Mouse (Mus musculus): ENCODE results near the gene Fam104a. TPM values are rescaled to one million over a fixed set of nuclear protein-coding genes. Genes with fewer than 3 reads are reported as not detected.

Gene Fam104a
- polyA plus RNA-seq, 1 experiment from 2014 or later, result 39.1 TPM

DNA sequence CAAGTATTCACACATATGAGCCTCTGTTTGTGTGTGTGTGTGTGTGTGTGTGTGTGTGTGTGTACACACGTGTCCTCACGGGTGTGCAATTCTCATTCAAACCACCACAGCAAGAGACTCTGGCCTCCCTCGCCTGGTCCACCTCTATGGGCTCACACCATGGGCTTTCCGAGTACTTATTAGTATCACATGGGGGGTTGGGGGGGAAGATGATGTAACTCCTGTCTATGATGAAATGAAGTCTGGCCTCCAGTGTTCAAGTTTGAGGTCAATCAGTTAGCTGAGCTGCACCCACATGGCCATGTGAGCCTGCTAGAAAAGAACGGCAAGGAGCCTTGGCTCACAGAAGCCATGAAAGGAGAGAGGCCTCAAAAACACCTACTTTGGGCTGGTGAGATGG lies 50.6 kb downstream of the Fam104a start:
- Histone ChIP-seq H3K27me3 (replicated peaks; ENCODE audit: control insufficient read depth, insufficient read depth, low read length) (no peaks in the 10 kb centered on the region; the same call in 1 of the 2 replicates), H3K9me3 (ENCODE audit: control insufficient read depth, low read length) (no peaks in the 10 kb centered on the region), H3K27ac (ENCODE audit: low read depth, low read length) (no peak overlapping the region), H3K4me2 (ENCODE audit: low read length) (no peak overlapping the region), H3K4me3 (ENCODE audit: low read length) (no peak overlapping the region), H3K36me3 (ENCODE audit: control insufficient read depth, insufficient read depth, low read length) (no peaks in the 10 kb centered on the region), H3K9ac (ENCODE audit: low read depth, low read length) (no peak overlapping the region), H3K4me1 (ENCODE audit: control insufficient read depth, insufficient read depth, low read depth, low read length) (no peaks in the 10 kb centered on the region; the same call in 1 of the 2 replicates)
- WGBS, result 94% methylated on average over 5 of the region's 5 CpGs
- no peak for ATAC-seq

- Histone ChIP-seq H3K9ac (ENCODE audit: low read depth, low read length) (no peak overlapping the region), H3K27me3 (replicated peaks; ENCODE audit: control insufficient read depth, insufficient read depth, low read length) (no peaks in the 10 kb centered on the region; the same call in 1 of the 2 replicates), H3K4me1 (ENCODE audit: control insufficient read depth, insufficient read depth, low read depth, low read length) (no peaks in the 10 kb centered on the region; the same call in 1 of the 2 replicates), H3K27ac (ENCODE audit: low read depth, low read length) (no peak overlapping the region), H3K36me3 (ENCODE audit: control insufficient read depth, insufficient read depth, low read length) (no peaks in the 10 kb centered on the region), H3K4me2 (ENCODE audit: low read length) (no peak overlapping the region), H3K4me3 (ENCODE audit: low read length) (no peak overlapping the region), H3K9me3 (ENCODE audit: control insufficient read depth, low read length) (no peaks in the 10 kb centered on the region)
- WGBS, result 77% methylated on average over 7 of the region's 7 CpGs
- ATAC-seq, result no peak
Measured at GRCm38 (mm10) chr11:113632303-113632702, 51.7 kb downstream of the Fam104a start.

DNA sequence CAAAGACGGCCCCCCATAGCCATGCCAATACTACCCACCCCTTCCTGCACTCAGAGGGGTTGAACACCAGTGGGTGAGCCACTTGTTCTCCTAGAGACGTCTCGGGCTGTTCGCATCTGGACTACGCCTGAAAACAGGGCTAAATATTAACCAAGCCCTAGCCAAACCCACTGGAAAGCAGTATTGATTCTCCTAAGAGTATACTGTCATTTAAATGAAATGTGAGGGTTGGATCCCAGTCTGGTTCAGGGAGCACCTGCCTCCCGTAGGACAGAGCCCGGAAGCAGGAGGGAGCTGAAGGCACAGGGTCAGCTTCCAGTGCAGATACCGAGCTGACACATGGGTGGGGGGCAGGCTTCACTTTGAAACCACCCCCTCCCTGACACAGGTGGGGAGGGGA lies 52.1 kb downstream of the Fam104a start:
- H3K36me3 ChIP-seq (ENCODE audit: control insufficient read depth, insufficient read depth, low read length), result no peaks in the 10 kb centered on the region
- H3K4me3 ChIP-seq (ENCODE audit: low read length), result no peak overlapping the region
- no peak for ATAC-seq
- no peak overlapping the region for H3K27ac ChIP-seq (ENCODE audit: low read depth, low read length)
- H3K4me2 ChIP-seq (ENCODE audit: low read length), result no peak overlapping the region
- H3K9me3 ChIP-seq (ENCODE audit: control insufficient read depth, low read length), result no peaks in the 10 kb centered on the region
- H3K9ac ChIP-seq (ENCODE audit: low read depth, low read length), result no peak overlapping the region
- no peaks in the 10 kb centered on the region; the same call in 1 of the 2 replicates for H3K4me1 ChIP-seq (ENCODE audit: control insufficient read depth, insufficient read depth, low read depth, low read length)
- 62% methylated on average over 8 of the region's 8 CpGs for WGBS
- no peaks in the 10 kb centered on the region; the same call in 1 of the 2 replicates for H3K27me3 ChIP-seq (replicated peaks; ENCODE audit: control insufficient read depth, insufficient read depth, low read length)

DNA sequence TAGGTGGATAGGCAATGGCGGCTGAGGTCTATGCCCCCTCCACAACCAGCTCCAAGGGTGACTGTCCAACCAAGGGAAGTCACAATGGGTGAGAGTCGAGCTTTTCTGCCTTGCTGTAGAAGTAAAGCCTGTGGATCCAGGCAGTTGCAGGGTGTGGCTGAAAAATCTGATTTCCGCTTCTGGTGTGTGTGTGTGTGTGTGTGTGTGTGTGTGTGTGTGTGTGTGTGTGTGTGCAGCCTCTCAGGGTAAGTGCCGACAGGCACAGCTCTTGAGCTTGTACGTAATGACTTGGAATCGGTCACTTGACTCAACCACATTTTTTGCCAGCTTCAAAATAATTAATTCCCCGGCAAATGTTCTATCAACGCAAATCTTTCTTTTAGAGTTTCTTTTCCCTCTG lies 52.7 kb downstream of the Fam104a start:
- 71% methylated on average over 8 of the region's 8 CpGs for WGBS
- Histone ChIP-seq H3K9me3 (ENCODE audit: control insufficient read depth, low read length) (no peaks in the 10 kb centered on the region), H3K4me3 (ENCODE audit: low read length) (no peak overlapping the region), H3K9ac (ENCODE audit: low read depth, low read length) (no peak overlapping the region), H3K27me3 (replicated peaks; ENCODE audit: control insufficient read depth, insufficient read depth, low read length) (no peaks in the 10 kb centered on the region; the same call in 1 of the 2 replicates), H3K27ac (ENCODE audit: low read depth, low read length) (no peak overlapping the region), H3K4me2 (ENCODE audit: low read length) (no peak overlapping the region), H3K4me1 (ENCODE audit: control insufficient read depth, insufficient read depth, low read depth, low read length) (no peaks in the 10 kb centered on the region; the same call in 1 of the 2 replicates), H3K36me3 (ENCODE audit: control insufficient read depth, insufficient read depth, low read length) (no peaks in the 10 kb centered on the region)
- ATAC-seq, result no peak

GRCm38 (mm10) chr11:113630642-113631041 lies 53.3 kb downstream of the Fam104a start:
- no peak overlapping the region for H3K27ac ChIP-seq (ENCODE audit: low read depth, low read length)
- no peak overlapping the region for H3K4me3 ChIP-seq (ENCODE audit: low read length)
- H3K4me1 ChIP-seq (ENCODE audit: control insufficient read depth, insufficient read depth, low read depth, low read length), result no peaks in the 10 kb centered on the region; the same call in 1 of the 2 replicates
- no peak overlapping the region for H3K9ac ChIP-seq (ENCODE audit: low read depth, low read length)
- no peak for ATAC-seq
- no peaks in the 10 kb centered on the region for H3K9me3 ChIP-seq (ENCODE audit: control insufficient read depth, low read length)
- no peaks in the 10 kb centered on the region for H3K36me3 ChIP-seq (ENCODE audit: control insufficient read depth, insufficient read depth, low read length)
- H3K4me2 ChIP-seq (ENCODE audit: low read length), result no peak overlapping the region
- WGBS, result 66% methylated on average over 7 of the region's 7 CpGs
- H3K27me3 ChIP-seq (replicated peaks; ENCODE audit: control insufficient read depth, insufficient read depth, low read length), result no peaks in the 10 kb centered on the region; the same call in 1 of the 2 replicates

DNA sequence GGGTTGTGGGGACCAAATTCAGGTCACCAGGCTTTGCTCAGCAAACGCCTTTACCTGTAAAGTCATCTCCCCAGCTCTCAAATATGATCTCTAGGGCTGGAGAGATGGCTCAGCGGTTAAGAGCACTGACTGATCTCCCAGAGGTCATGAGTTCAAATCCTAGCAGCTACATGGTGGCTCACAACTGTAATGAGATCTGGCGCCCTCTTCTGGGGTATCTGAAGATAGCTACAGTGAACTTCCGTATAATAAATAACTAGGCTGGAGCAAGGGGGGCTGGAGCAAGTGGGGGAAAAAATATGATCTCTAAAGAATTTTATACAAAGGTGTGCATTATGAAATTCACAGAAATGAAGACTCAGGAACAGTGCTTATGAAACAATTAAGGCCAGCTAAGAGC lies 56.2 kb downstream of the Fam104a start:
- no peaks in the 10 kb centered on the region for H3K4me1 ChIP-seq (ENCODE audit: control insufficient read depth, insufficient read depth, low read depth, low read length)
- ATAC-seq, result no peak
- H3K9me3 ChIP-seq (ENCODE audit: control insufficient read depth, low read length), result no peaks in the 10 kb centered on the region
- WGBS, result 55% methylated on average over 4 of the region's 4 CpGs
- H3K36me3 ChIP-seq (ENCODE audit: control insufficient read depth, insufficient read depth, low read length), result peaks cover 7% of the 10 kb centered on the region
- no peaks in the 10 kb centered on the region; the same call in 1 of the 2 replicates for H3K27me3 ChIP-seq (replicated peaks; ENCODE audit: control insufficient read depth, insufficient read depth, low read length)
- no peak overlapping the region for H3K4me2 ChIP-seq (ENCODE audit: low read length)
- no peak overlapping the region for H3K4me3 ChIP-seq (ENCODE audit: low read length)
- no peak overlapping the region for H3K9ac ChIP-seq (ENCODE audit: low read depth, low read length)
- no peak overlapping the region for H3K27ac ChIP-seq (ENCODE audit: low read depth, low read length)

- Histone ChIP-seq H3K27me3 (replicated peaks; ENCODE audit: control insufficient read depth, insufficient read depth, low read length) (no peaks in the 10 kb centered on the region), H3K36me3 (ENCODE audit: control insufficient read depth, insufficient read depth, low read length) (peaks cover 7% of the 10 kb centered on the region), H3K4me2 (ENCODE audit: low read length) (no peak overlapping the region), H3K27ac (ENCODE audit: low read depth, low read length) (no peak overlapping the region), H3K4me3 (ENCODE audit: low read length) (no peak overlapping the region), H3K9me3 (ENCODE audit: control insufficient read depth, low read length) (no peaks in the 10 kb centered on the region), H3K9ac (ENCODE audit: low read depth, low read length) (no peak overlapping the region), H3K4me1 (ENCODE audit: control insufficient read depth, insufficient read depth, low read depth, low read length) (peaks cover 3% of the 10 kb centered on the region; the same call in 1 of the 2 replicates)
- ATAC-seq, result no peak
- 95% methylated on average over 18 of the region's 18 CpGs for WGBS
Measured at GRCm38 (mm10) chr11:113625437-113625836, 58.5 kb downstream of the Fam104a start.

- 81% methylated on average over 4 of the region's 4 CpGs for WGBS
Measured at GRCm38 (mm10) chr11:113622028-113622427, 61.9 kb downstream of the Fam104a start.

DNA sequence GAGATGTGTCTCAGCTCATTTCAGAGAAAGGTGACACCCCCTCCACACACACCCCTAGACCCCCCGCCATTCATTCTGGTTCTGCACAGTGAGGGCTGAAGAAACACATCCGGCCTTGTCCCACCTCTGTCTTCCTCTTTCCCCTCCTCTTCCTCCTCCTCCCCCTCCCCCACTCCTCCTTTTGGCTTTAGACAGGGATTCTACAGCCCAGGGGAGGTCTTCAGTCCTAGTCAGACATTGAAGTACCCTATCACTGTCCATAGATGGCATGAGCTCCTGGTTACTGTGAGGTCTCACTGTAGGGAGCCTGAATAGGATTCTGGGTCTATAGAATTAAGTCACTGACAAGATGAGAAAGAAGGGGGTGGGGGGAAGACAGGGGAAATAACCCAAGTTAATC lies 63.0 kb downstream of the Fam104a start:
- Histone ChIP-seq H3K4me1 (ENCODE audit: control insufficient read depth, insufficient read depth, low read depth, low read length) (peaks cover 24% of the 10 kb centered on the region), H3K9ac (ENCODE audit: low read depth, low read length) (no peak overlapping the region), H3K27ac (ENCODE audit: low read depth, low read length) (no peak overlapping the region), H3K27me3 (replicated peaks; ENCODE audit: control insufficient read depth, insufficient read depth, low read length) (0 out of 2 replicates have a peak, but pooled peaks cover 2% of the 10 kb centered on the region), H3K4me2 (ENCODE audit: low read length) (peak overlapping the region; percentile 98), H3K36me3 (ENCODE audit: control insufficient read depth, insufficient read depth, low read length) (peaks cover 7% of the 10 kb centered on the region), H3K4me3 (ENCODE audit: low read length) (peak overlapping the region; percentile 70), H3K9me3 (ENCODE audit: control insufficient read depth, low read length) (no peaks in the 10 kb centered on the region)
- ATAC-seq, result no peak
- 41% methylated on average over 2 of the region's 2 CpGs for WGBS

More at GRCm38 (mm10) chr11:113622028-113622427, 61.9 kb downstream of the Fam104a start:
- no peak overlapping the region for H3K9ac ChIP-seq (ENCODE audit: low read depth, low read length)
- peaks cover 7% of the 10 kb centered on the region for H3K36me3 ChIP-seq (ENCODE audit: control insufficient read depth, insufficient read depth, low read length)
- H3K4me2 ChIP-seq (ENCODE audit: low read length), result no peak overlapping the region
- 0 out of 2 replicates have a peak, but pooled peaks cover 2% of the 10 kb centered on the region for H3K27me3 ChIP-seq (replicated peaks; ENCODE audit: control insufficient read depth, insufficient read depth, low read length)
- ATAC-seq, result no peak
- H3K27ac ChIP-seq (ENCODE audit: low read depth, low read length), result no peak overlapping the region
- H3K9me3 ChIP-seq (ENCODE audit: control insufficient read depth, low read length), result no peaks in the 10 kb centered on the region
- H3K4me3 ChIP-seq (ENCODE audit: low read length), result no peak overlapping the region
- peaks cover 24% of the 10 kb centered on the region for H3K4me1 ChIP-seq (ENCODE audit: control insufficient read depth, insufficient read depth, low read depth, low read length)

All from hindbrain, embryonic 16.5 days (tissue).